Mouse (Mus musculus) small intestine, adult 2 months (tissue): ENCODE data around the gene Kazald1. TPM values are rescaled to one million over a fixed set of nuclear protein-coding genes. Genes with fewer than 3 reads are reported as not detected.

ENCODE experiments used
- H3K27ac ChIP-seq: fragments of 200-500 bp; 2 replicates; pipeline ENCODE4 v1.5.1; 2012; ENCODE audit warnings: low read depth, low read length, control low read depth, inconsistent platforms; ENCODE audit not compliant: insufficient read depth
- H3K27me3 ChIP-seq: fragments of 200-500 bp; 2 replicates; pipeline ENCODE4 v1.6.1; 2012; ENCODE audit warnings: mild to moderate bottlenecking, moderate library complexity, low read length, inconsistent platforms; ENCODE audit not compliant: control insufficient read depth, insufficient read depth
- H3K36me3 ChIP-seq: fragments of 200-500 bp; 2 replicates; pipeline ENCODE4 v1.6.1; 2012; ENCODE audit warnings: mild to moderate bottlenecking, low read length, control low read depth, inconsistent platforms; ENCODE audit not compliant: control insufficient read depth, insufficient read depth
- H3K4me1 ChIP-seq: fragments of 200-500 bp; 2 replicates; pipeline ENCODE4 v1.6.1; 2012; ENCODE audit warnings: low read length, inconsistent platforms, mixed read lengths; ENCODE audit not compliant: control insufficient read depth, insufficient read depth, insufficient read length
- H3K4me3 ChIP-seq: fragments of 200-500 bp; 2 replicates; pipeline ENCODE4 v1.5.1; 2012; ENCODE audit warnings: low read depth, mild to moderate bottlenecking, control low read depth, inconsistent platforms, low read length, moderate library complexity
- CTCF ChIP-seq: fragments of 200-500 bp; IDR thresholded peaks from 2 replicates; pipeline ENCODE4 v1.5.1; 2012; ENCODE audit warnings: low read depth, mild to moderate bottlenecking, control low read depth, inconsistent platforms, low read length, moderate library complexity, mixed read lengths; ENCODE audit not compliant: insufficient replicate concordance, insufficient read length; ENCODE audit errors: extremely low read depth
- POLR2A ChIP-seq: fragments of 200-500 bp; IDR thresholded peaks from 2 replicates; pipeline ENCODE4 v1.6.1; 2012; ENCODE audit warnings: low read depth, mild to moderate bottlenecking, control low read depth, inconsistent platforms, low read length, moderate library complexity
- WGBS: fragments of 180-500 bp; shearing (Covaris S2); methylation state at CpG from one replicate; pipeline ENCODE4 v1.1.7; 2018; 5-methylcytosine and 5-hydroxymethylcytosine counted together
- polyA plus RNA-seq: library from polyadenylated mRNA; depleted of rRNA; stranded (reverse); fragments of >200 nt; gene quantifications from 2 replicates; pipeline ENCODE4 v1.2.3, GENCODE M21; 2012; rRNA removed

Gene Kazald1
- polyA plus RNA-seq: 2.2 and 2.4 TPM in 2 replicates

DNA sequence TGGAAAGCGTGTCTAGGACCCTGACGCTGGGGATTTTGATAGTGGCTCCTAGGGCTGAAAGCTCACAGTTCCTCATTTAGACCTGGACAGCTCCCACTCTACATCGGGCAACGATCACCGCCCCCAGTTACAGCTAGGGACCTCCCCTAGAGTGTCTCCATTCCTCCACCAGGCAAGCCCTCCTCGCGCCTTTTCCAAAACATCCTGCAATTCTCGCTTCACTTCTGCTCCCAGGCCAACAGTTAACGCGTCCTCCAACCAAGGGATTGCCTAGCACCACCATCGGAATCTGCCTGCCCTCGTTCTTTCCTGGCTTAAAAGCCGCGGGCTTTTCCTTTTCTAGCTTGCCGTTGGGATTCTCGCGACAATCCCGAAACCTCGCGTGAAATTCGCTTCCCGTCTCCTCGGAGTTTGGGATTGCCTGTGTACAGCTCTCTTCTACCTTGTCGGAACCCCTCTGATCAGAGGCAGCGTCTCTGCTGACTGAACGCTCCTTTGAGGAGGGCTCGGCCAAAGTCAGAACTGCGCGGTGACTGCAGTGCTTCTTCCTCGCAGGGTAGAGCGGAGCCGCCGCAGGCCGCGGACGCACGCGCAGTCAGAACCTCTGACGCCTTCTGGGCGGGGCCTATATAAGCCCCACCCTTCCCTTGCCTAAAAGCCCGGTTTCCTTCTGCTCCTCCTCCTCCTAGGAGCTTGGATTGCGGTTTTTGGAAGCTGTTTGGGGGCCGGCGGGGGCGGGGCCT lies at the start of gene Kazald1:
TSS of gene Kazald1 (plus strand) at position 662 of the 743 bp plus-strand sequence.
- 1% methylated on average over 45 of the region's 45 CpGs for WGBS
- Histone ChIP-seq H3K27ac (peak within 1 kb of the TSS; percentile 89), H3K36me3 (no peaks in the 10 kb centered on the region), H3K27me3 (peaks cover 20% of the 10 kb centered on the region), H3K4me1 (peaks cover 7% of the 10 kb centered on the region), H3K4me3 (peak within 1 kb of the TSS; percentile 71)
- TF ChIP-seq POLR2A: peak; percentile 61; the same call in 1 of the 2 replicates
- no peak for TF ChIP-seq CTCF

DNA sequence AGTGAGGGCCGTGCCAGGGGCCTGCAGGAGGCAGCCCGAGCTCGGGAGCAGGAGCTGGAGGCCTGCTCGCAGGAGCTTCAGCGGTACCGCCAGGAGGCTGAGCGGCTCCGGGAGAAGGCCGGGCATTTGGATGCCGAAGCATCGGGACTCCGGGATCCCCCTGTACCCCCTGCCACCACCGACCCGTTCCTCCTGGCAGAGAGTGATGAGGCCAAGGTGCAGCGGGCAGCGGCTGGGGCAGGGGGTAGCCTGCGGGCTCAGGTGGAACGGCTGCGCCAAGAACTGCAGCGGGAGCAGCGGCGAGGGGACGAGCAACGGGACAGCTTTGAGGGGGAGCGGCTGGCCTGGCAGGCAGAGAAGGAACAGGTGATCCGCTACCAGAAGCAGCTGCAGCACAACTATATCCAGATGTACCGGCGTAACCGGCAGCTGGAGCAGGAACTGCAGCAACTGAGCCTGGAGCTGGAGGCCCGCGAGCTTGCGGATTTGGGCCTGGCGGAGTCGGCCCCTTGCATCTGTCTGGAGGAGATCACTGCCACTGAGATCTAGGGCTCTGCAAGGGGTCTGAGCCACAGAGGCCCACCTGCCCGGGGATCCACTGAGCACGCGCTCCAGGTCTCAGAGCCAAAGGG lies 49.0 kb upstream of the Kazald1 start:
- no peaks in the 10 kb centered on the region for H3K27me3 ChIP-seq
- 94% methylated on average over 37 of the region's 37 CpGs for WGBS
- TF ChIP-seq CTCF (no peak), POLR2A (no peak)
- H3K4me1 ChIP-seq: peaks cover 13% of the 10 kb centered on the region
- H3K27ac ChIP-seq: no peak overlapping the region
- no peak overlapping the region for H3K4me3 ChIP-seq
- H3K36me3 ChIP-seq: peaks cover 31% of the 10 kb centered on the region

DNA sequence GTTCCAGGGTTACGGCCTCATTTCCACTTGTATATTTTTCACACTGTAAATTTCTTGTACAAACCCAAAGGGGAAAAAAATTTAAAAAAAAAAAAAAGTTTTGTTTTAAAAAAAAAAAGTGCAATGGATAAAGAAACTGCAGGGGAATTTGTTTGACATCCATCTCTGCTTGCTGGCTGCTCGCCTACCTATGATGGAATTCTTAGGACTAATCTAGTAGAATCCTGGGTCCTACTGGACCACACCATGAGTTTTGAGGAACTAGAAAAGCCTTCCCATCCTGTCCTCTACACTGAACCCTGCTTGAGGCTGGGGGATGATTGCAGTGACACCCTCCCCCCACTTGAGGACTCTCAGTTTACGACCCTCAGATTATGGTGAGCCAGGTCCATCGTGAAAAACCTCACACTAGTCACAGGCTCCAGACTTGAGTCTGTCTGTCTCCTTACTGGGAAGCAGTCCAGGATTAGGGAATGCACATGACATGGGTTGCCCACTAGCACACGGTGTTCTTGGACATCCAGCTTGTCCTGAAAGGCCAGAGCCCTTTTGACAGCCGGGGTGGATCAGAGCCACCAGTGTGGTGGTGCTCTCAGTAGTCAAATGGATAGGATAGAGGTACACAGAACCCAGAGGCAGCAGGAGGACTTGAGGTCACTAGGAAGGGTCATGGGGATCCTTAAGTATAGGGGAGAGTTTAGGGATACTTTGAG lies 47.9 kb upstream of the Kazald1 start:
- Histone ChIP-seq H3K27ac (no peak overlapping the region), H3K4me1 (peaks cover 20% of the 10 kb centered on the region), H3K36me3 (peaks cover 27% of the 10 kb centered on the region), H3K4me3 (no peak overlapping the region), H3K27me3 (no peaks in the 10 kb centered on the region)
- 53% methylated on average over 6 of the region's 6 CpGs for WGBS
- TF ChIP-seq CTCF (no peak), POLR2A (no peak)

DNA sequence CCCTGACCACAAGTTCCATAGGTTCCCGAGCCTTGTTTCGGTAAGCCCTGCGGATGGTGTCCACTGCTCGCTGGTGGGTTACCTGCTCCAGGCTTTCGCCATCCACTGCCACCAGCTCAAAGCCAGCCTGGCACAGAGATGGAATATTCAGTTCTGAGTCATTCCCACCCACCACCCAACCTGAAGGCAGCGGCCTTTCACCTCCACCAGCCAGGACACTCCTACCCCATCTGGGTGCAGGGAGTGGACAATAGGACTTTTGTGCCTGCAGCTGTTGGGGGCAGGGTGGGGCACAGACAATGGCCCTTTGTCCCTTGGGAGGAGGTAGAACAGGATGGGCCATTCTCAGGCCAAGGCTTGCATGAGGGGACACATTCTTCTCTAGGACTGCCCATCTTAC lies 47.2 kb upstream of the Kazald1 start:
- 66% methylated on average over 6 of the region's 6 CpGs for WGBS

DNA sequence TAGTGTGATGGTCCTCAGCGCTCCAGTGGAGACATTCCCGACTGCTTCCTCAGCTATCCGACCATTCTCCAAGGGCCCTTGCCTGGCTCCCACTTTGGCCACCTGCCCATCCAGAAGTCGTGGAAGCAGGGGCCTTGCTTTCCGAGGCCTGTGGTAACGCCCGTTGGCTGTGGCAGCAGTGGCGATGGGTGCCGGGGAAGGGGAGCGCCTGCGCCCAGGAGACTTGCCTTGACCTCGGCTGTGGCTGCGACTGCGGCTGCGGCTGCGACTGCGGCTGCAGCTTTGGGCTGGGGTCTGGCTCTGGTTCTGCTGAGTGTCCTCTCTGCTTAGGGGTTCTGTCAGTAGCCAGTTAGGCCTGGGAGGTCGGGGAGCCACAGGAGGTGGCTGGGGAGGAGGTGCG lies 46.3 kb upstream of the Kazald1 start:
- 80% methylated on average over 19 of the region's 19 CpGs for WGBS
- Histone ChIP-seq H3K4me3 (no peak overlapping the region), H3K4me1 (peaks cover 20% of the 10 kb centered on the region), H3K27ac (no peak overlapping the region), H3K27me3 (no peaks in the 10 kb centered on the region), H3K36me3 (peaks cover 20% of the 10 kb centered on the region)
- TF ChIP-seq CTCF (no peak), POLR2A (no peak)

More for the DNA sequence above, 47.2 kb upstream of the Kazald1 start:
- no peak for TF ChIP-seq CTCF
- TF ChIP-seq POLR2A: no peak
- peaks cover 24% of the 10 kb centered on the region for H3K36me3 ChIP-seq
- H3K27ac ChIP-seq: no peak overlapping the region
- peaks cover 20% of the 10 kb centered on the region for H3K4me1 ChIP-seq
- H3K4me3 ChIP-seq: no peak overlapping the region
- no peaks in the 10 kb centered on the region for H3K27me3 ChIP-seq

DNA sequence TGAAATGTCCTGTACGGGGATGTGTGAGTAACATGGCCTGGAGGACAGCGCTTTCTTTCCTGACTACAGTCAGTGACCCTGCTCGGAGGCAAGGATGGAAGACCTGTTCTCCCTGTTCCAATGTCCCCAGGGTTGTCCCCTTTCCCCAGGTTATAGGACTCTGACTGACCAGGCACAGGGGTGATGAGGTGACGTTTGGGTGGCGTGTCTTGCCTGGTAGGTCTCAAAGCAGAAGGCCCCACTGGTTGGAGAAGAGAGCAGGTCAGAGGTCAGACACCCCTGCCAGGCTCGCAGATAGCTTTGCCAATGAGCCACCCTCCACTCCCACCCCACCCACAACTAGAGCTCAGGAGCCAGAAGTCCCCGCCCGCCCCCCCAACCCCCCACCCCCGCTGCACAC lies 45.5 kb upstream of the Kazald1 start:
- Histone ChIP-seq H3K27ac (no peak overlapping the region), H3K36me3 (peaks cover 17% of the 10 kb centered on the region), H3K4me3 (no peak overlapping the region), H3K27me3 (no peaks in the 10 kb centered on the region), H3K4me1 (peaks cover 18% of the 10 kb centered on the region)
- TF ChIP-seq POLR2A (no peak), CTCF (no peak)
- WGBS: 69% methylated on average over 9 of the region's 9 CpGs

DNA sequence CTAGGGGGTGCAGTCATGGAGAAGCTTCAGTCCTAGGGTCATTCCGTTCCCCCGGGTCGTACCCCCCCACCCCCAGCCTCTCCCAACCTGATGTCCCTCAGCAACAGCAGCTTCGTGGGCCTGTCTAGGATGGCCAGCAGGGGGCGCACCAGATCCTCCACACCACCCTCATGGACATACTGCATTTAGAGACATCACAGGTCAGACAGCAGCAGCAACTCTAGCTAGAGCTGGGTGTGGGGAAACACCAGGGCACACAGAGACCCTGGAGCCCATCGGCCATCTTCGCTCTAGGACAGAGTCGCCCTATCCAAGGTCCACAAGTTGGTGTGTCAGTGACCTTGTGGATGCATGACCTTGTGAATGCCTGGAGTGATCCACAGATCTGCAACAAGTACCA lies 44.9 kb upstream of the Kazald1 start:
- no peak overlapping the region for H3K27ac ChIP-seq
- WGBS: 26% methylated on average over 8 of the region's 8 CpGs
- TF ChIP-seq POLR2A (no peak), CTCF (peak; percentile 86)
- H3K27me3 ChIP-seq: no peaks in the 10 kb centered on the region
- H3K4me3 ChIP-seq: no peak overlapping the region
- H3K4me1 ChIP-seq: peaks cover 18% of the 10 kb centered on the region
- peaks cover 14% of the 10 kb centered on the region for H3K36me3 ChIP-seq
